Mouse (Mus musculus) layer of hippocampus, adult 8-10 months (tissue): ENCODE measurements around the gene Ccdc106. TPM values are rescaled to one million over a fixed set of nuclear protein-coding genes. Genes with fewer than 3 reads are reported as not detected.
"Not testable (repeated sequence)": the region's sequence is repeated elsewhere in the genome, so short reads cannot be mapped to it uniquely, and the experiment has no call there.

ENCODE experiments used
- DNase-seq, 2 experiments: peaks; one replicate each; pipeline ENCODE4 v3.0.0; 2022; ENCODE audit warnings: low spot score in 2 of 2
- total RNA-seq, 4 experiments: library from RNA; stranded (reverse); gene quantifications; 2 replicates each; pipeline ENCODE4 v1.2.4; 2022

The Ccdc106 gene
- total RNA-seq, 4 experiments from 2014 or later, result 45.2 to 65.9 (median 56.9) TPM

- peak; percentile 87 to 93 for DNase-seq
Observed at GRCm38 (mm10) chr7:5015118-5016001, 5.0 kb upstream of the Ccdc106 start, which contains the start of gene Gm44973. TSS of gene Gm44973 (plus strand) at chr7:5015496.

DNA sequence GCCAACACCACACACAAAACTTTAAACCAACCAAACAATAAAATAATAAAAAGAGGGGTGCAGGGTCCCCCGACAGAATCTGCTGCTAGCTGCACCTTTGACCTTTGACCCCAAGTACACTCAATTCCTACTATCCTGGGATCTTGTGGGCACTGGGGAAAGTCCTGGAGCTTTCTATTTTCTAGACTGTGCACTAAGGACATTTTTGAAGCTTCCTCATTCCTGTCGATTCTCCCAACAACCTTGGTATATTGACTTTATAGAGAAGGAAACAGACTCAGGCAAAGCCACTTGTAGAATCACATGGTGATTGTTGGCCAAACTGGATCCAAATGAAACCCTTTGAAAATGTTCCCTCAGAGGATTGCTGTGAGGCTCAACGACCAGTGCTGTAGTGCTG lies 4.3 kb upstream of the Ccdc106 start:
- no peak for DNase-seq

- no peak for DNase-seq
Observed at GRCm38 (mm10) chr7:5016920-5017319, 3.4 kb upstream of the Ccdc106 start.

- no peak for DNase-seq
Observed at GRCm38 (mm10) chr7:5017352-5017751, 3.0 kb upstream of the Ccdc106 start.

DNA sequence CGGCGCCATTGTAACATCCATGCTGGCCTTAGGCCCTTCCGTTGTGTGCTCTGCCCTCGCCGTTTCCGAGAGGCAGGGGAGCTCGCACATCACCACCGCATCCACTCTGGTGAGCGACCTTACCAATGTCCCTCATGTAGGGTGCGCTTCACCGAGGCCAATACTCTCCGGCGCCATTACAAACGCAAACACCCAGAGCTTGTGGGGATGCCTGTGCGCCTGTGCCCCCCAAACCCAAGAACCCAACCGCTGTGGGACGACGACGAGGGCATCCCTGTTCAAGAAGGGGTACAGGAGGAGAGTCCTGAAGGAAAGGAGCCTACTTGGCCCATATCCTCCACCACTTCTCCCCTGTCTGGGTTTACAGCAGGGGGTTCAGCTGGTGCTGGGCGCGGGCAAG lies 2.4 kb upstream of the Ccdc106 start:
- no peak for DNase-seq

GRCm38 (mm10) chr7:5019576-5019975 lies 777 bp upstream of the Ccdc106 start:
- DNase-seq, result not testable (repeated sequence)

GRCm38 (mm10) chr7:5020685-5021084 lies 332 bp downstream of the Ccdc106 start:
- no peak for DNase-seq

- DNase-seq, result no peak
Observed at GRCm38 (mm10) chr7:5021197-5021596, 844 bp downstream of the Ccdc106 start.

GRCm38 (mm10) chr7:5029543-5029942 lies 9.2 kb downstream of the Ccdc106 start:
- no peak for DNase-seq

DNA sequence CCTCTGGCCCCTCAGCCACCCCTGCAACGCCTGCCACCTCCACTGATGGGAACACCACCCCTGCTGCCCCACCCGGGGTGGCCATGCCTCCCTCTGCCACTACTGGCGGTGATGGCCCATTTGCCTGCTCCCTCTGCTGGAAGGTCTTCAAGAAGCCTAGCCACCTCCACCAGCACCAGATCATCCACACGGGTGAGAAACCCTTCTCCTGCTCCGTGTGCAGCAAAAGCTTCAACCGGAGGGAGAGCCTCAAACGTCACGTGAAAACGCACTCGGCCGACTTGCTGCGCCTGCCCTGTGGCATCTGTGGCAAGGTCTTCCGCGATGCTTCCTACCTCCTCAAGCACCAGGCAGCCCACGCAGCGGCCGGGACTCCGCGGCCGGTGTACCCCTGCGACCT lies 9.6 kb downstream of the Ccdc106 start:
- no peak for DNase-seq

DNA sequence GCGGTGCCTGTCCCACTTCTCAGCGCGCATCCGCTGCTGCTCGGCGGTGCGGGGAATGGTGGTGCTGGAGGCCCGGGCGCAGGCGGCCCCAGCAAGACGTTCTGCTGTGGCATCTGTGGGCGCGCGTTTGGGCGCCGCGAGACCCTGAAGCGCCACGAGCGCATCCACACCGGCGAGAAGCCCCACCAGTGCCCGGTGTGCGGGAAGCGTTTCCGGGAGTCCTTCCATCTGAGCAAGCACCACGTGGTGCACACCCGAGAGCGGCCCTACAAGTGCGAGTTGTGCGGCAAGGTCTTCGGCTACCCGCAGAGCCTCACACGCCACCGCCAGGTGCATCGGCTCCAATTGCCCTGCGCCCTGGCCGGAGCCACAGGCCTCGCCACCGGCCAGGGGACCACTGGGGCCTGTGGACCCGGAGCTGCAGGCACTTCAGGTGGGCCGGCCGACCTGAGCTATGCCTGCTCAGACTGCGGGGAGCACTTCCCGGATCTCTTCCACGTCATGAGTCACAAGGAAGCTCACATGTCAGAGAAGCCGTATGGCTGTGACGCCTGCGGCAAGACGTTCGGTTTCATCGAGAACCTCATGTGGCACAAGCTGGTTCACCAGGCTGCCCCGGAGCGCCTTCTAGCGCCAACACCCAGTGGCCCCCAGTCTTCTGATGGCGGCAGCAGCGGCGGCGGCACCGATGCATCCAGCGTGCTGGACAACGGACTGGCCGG lies 10.4 kb downstream of the Ccdc106 start:
- DNase-seq, result no peak

GRCm38 (mm10) chr7:5031496-5031895 lies 11.1 kb downstream of the Ccdc106 start:
- DNase-seq, result no peak

DNA sequence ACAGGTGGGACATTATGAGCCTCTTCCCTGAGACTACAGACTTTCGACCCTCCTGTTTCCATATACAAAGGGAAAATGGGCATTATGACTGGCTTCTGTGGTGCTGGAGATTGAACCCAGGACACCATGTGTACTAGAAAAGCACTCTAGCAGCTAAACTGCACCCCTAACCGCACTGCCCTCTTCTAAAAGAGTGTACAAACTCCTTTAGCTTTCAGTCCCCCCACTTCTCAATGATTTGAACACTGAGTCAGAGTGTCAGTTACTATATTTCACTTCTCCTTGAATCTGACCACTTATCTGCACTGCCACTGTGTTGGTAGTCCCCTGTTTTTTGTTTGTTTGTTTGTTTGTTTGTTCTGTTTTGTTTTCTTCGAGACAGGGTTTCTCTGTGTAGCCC lies 13.5 kb downstream of the Ccdc106 start, which contains the start of gene 4632433K11Rik:
4632433K11Rik (plus strand) TSS at position 301 of the 400 bp plus-strand sequence.
- DNase-seq, result no peak

DNA sequence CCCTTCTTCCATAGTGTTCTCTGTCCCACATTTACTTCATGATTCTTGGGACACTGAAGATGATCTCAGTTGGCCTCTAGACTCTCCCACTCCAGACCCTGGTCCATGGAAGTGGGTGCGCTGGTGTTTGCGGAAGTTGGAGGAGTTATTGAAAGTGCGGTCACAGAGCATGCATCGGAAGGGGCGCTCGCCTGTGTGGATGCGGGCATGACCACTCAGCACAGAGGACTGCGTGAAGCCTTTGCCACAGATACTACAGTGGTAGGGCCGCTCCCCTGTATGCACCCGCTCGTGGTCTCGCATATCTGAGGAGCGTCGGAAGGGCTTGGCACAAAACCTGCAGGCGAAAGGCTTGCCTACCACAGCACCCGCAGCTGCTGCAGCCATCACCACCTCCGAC lies 15.3 kb downstream of the Ccdc106 start:
- DNase-seq, result no peak

DNA sequence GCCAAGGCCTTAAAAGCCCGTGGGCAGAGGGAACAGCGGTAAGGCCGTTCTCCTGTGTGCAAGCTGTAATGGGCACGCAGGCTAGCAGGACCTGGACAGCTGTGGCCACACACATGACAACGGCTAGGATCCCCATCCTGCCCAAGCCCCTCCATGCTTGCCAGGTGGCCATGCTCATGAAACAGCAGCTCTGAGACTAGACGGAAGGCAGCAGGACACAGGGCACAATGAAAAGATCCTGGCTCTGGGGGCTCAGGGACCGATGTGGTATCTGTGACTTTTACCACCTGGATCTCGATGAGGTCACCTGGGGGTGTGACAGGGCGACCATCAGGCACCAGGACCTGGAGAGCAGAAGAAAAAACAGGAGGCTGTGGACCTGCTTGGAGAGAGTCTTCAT lies 15.8 kb downstream of the Ccdc106 start:
- DNase-seq, result no peak

GRCm38 (mm10) chr7:5037026-5037425 lies 16.7 kb downstream of the Ccdc106 start:
- no peak for DNase-seq

DNA sequence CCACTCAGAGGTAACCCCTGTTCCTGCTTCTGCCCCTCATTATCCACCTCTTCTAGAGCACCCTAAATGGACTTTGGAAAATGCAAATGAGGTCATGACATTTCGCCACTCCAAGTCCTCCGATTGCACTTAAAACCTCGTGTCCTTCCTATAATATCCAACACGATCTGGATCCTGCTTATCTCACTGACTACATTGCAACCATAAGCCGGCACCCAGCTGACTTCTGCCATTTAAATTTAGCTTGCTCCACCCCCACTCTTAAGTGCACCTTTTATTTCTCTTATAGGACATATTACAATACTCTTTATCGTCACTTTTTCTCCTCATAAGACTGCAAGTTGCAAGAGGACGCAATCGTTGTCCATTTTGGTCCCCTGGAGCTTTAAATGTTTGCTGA lies 17.1 kb downstream of the Ccdc106 start:
- no peak for DNase-seq

- peak; percentile 84 to 92 for DNase-seq
Observed at GRCm38 (mm10) chr7:5038109-5038732, 17.9 kb downstream of the Ccdc106 start, which contains the start of gene Zfp784. TSS of gene Zfp784 (minus strand) at chr7:5038446.

DNA sequence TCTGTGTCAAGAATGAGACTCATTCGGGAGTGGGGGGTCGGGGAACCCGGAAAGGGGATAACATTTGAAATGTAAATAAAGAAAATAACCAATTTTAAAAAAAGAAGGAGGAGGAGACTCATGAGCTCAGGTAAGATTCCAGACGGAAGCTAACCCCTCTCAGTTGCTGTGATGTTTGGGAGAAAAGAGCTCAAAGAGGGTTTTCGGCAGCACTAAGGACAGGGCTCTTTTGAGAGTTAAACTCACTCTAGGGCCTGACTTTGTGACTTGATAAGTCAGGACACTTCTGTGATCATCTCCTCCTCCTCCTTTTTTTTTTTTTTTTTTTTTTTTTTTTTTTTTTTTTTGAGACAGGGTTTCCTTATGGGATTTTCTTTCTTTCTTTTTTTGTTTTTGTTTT lies 18.6 kb downstream of the Ccdc106 start:
- no peak for DNase-seq

DNA sequence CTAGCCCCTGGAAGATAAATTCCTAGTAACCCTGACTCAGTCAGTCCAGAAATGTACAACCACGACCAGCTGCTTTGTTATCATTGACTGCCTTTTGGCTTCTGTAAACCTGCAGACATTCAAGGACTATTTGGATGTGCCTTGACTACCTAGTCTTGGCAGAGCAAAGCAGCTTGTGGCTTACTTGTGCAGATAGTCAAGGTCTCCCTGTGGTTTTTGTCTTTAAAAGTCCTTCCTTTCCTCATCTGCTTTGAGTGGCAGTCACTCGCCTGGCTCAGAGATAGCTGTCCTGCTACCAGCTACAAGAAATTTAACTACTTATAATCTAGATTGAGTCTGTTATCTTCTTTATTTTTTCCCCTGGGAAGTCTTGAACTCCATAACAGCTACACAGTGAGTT lies 24.6 kb downstream of the Ccdc106 start:
- DNase-seq, result no peak

DNA sequence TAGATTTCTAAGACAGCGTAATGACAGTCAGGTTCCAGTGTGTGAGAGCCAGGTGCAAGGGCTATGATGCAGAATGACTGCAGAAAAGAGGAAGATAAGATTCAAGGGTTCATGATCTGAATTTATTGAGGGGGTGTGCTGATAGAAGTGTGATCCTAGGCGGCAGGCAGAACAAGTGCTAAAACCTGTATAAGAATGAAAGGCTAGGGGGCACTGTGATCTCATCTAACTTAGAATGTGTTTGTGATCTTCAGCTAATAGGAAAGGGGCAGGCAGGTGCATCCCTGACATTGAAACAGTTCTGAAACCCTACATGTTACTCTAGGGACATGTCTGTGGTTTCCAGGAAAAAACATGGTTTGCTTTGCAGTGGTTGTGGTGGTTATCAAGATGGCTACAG lies 25.8 kb downstream of the Ccdc106 start:
- DNase-seq, result no peak

GRCm38 (mm10) chr7:5047313-5047712 lies 27.0 kb downstream of the Ccdc106 start:
- no peak for DNase-seq
